Mouse (Mus musculus) c-Kit-positive CD71-positive TER-119-negative erythroid progenitor cells, embryonic 14.5 days (primary cell): Measurements from ENCODE around the gene Igf2bp2.
A peak's percentile ranks its signal among the peaks of the same experiment; 100 is the strongest.

ENCODE experiments used
- DNase-seq: peaks from one replicate; pipeline ENCODE4 v3.0.0-alpha.2; 2013; ENCODE audit warnings: low read depth

The Igf2bp2 gene

DNA sequence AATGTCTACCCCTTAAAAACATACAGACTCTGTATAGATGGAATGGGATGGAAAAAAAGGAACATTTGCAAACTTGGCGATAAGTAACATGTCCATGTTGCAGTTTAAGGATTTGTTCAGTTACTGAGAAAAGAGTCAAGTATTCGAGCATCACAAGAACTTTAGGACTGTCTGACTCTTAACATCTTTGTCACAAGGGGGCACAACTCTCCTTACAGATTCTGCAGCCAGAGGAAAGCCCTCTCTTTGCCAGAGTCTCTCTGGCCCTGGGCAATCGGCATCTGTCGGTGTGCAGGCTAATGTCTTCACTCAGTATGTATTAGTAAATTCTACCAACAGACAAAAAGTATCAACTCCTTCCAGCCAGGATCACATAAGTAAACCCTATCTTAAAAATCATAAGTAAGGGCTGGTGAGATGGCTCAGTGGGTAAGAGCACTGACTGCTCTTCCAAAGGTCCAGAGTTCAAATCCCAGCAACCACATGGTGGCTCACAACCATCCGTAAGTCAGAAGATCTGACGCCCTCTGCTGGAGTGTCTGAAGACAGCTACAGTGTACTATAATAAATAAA is 57.0 kb downstream of the Igf2bp2 start:
- DNase-seq = no peak

DNA sequence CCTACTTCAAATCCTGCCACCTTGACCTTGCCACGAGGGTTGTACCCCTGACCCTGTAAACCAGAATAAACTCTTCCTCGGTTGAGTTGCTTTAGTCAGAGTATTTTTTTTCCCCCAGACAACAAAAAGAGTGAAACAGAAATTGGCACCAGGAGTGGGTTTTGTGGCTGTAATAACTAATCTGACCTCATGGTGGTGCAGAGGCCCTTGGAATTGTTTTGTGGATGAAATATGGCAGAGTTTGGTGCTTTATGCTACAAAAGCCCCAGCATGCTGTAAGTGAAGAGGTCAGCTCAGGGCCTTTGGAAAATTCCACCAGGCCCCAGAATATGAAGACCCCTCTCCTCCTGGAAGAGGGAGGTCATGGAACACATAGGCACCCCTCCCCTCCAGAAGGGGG is 63.0 kb downstream of the Igf2bp2 start:
- no peak for DNase-seq

DNA sequence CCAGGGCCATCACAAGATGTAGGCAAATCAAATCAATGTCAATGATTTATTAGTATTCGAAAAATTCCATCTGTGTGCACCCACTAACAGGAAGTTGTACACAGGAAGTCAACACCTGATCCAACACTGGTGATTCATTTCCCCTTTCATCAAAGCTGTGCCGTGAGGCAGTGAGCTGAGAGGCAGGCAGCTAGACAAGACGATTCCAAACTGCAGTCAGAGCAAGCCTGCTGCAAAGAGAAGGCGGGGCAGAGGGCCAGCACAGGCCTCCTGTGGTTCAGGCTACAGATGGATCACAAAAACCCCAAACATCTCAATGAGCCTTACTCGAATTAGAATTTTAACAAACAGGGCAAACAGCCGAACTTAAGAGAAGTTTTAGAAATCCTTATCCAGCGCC is 65.4 kb downstream of the Igf2bp2 start:
- DNase-seq = no peak

GRCm38 (mm10) chr16:22095751-22096150 is 67.3 kb downstream of the Igf2bp2 start:
- DNase-seq = no peak

GRCm38 (mm10) chr16:22091255-22091783 is 71.8 kb downstream of the Igf2bp2 start:
- no peak for DNase-seq

- DNase-seq = no peak
Observed at GRCm38 (mm10) chr16:22085411-22085810, 77.7 kb downstream of the Igf2bp2 start.

DNA sequence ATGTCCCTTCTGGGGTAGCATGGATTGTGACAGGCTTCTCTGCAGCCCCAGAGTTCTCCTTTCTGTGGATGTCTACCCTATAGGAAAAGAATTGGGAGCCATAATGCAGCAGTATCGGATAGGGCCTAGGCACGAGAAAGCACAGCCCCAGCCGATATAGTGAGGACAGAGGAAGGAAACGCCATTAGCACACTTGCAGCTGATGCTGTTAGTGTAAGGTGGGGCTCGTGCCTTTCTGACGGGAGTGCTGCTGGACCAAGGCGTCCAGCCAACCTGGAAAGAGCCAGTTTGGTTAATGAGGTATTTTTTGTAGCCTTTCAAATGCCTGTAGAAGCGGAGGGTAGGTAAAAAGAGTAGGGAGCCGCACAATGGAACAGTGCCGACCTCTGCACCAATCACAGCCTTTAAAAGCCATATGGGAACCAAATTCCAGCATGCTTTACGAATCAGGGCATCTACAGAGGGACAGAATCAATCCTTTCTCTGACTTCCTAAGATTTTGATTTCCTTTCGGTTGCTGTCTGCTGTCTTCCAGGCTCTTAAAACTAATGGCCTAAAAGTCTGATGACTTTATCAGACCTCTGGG is 82.9 kb downstream of the Igf2bp2 start:
- no peak for DNase-seq

- no peak for DNase-seq
Observed at GRCm38 (mm10) chr16:22076620-22076941, 86.5 kb downstream of the Igf2bp2 start.

GRCm38 (mm10) chr16:22075829-22076619 is 87.1 kb downstream of the Igf2bp2 start:
- DNase-seq = no peak

DNA sequence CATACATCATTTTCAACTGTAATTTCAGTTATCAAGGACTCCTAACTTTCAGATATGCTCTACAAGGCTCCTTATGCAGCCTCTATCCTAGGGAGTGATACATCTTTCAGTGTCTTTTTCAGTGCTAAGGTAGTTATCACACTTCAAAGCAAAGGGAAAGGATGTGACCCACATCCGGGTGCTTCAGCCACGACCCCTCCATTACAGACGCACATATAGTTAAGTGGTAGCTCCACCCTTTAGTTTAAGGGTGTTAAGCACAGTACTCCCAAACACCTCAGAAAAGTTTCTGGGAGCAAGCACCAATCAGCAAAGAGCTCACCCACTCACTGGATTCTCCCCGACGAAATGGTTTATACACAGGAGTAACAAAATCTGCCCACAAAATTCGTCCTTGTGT is 88.0 kb downstream of the Igf2bp2 start:
- DNase-seq = no peak

DNA sequence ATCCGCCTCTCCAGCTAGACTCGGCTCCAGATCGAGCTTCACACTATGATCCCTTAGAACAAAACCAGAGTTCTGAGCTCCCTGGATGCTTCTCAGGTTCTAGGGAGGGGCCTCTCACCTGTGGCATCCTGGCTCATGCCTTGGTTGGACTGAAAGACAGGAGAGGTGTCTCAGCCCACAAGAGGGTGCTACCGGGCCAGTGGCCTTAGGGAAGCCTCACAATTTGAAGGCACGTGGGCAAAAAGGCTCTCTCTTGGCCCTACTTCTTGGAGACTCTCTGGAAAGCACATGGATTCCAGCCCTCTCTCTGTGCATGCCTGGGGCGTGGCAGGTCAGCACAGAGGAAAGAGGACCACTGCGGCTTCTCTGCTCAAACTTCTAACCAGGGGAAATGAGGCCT is 91.7 kb downstream of the Igf2bp2 start:
- no peak for DNase-seq

DNA sequence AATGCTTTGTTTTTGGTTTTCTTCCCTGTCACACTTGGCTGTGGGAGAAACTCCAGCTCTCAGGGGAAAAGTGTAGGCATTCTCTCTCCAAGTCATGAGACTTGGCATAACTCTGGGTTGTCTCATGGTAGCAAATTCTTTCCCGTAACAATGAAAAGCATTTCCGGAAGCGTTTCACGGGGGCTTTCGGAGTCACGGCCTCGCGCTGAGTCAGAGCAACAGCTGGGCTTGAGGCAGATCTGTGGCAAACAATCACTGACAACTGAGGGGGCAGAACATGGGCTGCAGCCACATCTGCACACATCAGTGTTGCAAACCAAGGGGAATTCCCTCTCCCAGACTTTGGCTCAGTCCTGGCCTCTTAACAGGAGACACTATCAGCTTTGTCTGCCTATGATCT is 95.7 kb downstream of the Igf2bp2 start:
- no peak for DNase-seq

DNA sequence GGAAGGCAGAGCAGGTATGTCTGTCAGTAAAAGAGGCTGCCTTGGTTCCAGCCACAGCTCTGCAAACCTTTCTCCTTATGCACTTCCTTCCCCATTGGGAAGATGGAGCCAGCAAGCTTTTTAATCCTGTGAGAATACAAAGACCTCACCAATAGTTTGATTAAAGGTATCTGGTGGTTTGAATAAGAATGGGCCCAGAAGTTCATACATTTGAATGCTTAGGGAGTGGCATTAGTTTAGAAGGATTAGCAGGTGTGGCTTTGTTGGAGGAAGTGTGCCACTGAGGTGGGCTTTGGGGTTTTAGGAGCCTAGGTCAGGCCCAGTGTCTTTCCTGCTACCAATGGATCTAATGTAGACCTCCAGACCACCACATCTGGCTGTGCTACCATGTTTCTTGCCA is 97.6 kb downstream of the Igf2bp2 start:
- no peak for DNase-seq

DNA sequence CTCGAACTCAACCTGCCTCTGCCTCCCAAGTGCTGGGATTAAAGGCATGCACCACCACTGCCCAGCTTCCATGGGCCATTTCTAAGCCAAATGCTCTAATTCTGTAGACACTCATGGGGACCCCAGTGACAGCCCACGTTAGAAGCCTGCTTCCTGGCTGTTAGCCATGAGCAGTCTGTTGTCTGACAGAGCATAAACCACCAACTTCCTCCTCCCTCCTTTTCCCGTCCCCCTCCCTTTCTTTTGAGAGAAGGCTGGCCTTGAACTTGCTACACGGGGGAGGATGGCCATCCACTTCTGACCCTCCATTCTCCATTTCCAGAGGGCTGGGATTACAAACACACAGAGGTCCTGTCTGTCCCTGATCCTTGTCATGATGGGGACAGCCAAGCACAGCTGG is 100.8 kb downstream of the Igf2bp2 start:
- no peak for DNase-seq

DNA sequence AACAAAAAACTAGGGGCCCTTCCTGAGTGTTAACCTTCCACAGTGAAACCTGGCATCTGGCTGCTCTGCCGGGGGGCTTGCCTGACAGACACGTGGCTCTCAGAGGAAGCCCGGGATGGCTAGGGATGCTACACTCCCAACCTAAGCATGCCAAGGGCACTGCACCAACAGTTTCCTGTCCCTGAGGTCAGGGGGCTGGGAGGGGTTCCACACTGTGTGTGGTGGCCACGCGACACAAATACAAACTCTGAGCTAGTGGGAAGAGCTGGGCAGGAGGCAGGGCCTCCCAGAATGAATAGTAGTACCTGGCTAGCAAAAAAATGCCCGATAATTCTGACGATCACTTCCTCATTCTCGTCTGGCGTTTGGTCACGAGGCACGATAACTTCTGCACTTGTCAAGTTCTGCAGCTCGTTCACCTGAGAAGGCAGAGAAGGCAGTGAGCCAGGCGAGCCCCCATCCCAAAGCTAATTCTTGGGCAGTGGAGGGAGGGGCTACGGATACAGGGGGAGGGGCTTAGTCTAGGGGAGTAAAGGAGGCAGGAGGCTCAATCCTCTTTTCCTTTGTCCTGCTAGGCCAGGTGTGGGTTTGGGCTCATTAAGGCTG is 101.4 kb downstream of the Igf2bp2 start:
- DNase-seq = no peak

- DNase-seq = no peak
Observed at GRCm38 (mm10) chr16:22060416-22060815, 102.7 kb downstream of the Igf2bp2 start.

DNA sequence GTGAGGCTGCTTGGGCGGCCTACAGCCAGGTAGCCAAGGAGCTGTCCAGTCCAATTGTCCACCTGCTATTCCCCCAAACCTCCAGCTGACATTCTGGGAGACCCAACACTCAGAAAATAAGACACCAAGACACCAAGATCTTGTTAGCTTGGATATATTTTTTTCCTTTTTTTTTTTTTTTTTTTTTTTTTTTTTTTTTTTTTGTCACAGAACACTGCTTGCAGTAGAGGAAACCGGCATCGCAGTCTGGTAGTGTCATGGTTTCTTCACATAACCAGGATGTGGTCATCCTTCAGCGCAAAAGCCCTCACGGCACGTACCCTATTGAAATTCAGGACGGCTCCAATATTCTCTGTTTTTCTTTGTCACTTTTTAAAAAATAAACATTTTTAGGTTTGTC is 104.2 kb downstream of the Igf2bp2 start:
- no peak for DNase-seq

DNA sequence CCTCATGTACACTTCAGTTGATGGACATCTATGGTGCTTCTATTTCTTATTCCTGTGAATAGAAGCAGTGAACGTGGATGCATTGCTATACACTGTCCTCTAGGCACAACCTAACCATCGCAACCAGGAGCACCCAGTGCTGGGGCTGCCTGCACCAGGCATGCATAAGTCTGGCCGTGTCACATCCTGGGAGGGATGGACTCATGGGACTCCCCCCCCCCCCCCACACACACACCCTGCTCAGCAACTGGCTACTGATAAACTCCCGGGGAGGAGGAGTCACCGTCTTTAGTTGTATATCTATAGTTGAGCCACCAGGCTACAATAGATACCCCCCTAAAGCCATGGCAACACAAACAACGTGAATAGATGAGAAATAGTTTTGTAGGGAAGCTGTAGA is 105.6 kb downstream of the Igf2bp2 start:
- peak; percentile 49 for DNase-seq

DNA sequence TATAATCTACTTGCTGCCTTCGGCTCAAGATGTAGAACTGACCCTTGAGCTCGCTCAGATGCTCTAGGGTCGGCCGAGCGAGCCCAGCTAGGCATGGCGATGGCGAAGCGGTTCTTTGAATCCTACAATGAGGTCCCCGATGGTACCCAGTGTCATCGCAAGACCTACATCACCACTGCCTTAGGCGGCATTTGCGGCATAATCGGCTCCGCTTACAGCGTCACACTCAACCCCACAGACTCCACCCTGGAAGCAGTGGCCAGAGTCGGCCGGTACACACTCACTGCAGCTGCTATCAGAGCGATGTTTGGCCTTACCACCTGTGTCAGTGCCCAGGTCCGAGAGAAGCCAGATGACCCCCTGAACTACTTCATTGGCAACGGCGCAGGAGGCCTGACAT is 109.7 kb downstream of the Igf2bp2 start:
- no peak for DNase-seq

DNA sequence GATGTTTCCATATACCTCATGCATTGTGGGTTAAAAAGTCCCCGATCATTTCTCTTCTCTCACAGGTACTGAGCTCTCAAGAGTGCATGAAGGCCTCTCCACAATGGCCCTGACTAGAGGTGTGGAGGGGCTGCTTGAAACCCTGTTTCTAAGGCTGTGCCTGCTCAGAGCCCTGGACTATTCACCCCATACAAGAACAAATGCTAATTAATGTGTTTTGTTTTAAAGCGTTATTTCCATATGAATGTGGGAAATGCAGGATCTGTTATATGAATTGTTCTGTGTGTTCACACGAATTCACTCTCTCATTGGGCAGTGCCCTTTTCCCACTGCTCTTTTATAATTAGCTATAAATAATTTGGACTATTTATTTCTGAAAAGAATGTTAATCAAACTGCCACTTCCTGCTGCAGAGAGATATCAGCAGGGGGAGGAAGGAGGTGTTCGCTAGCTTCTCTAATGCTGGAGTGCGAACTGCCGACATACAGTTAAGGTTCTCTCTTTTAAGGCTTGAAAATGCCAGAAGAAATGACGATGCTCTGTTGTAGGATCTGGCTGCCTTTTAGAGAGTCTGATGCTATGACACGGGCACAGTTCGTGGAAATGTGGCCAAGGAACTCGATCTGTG is 116.2 kb downstream of the Igf2bp2 start:
- DNase-seq = no peak

- no peak for DNase-seq
Observed at GRCm38 (mm10) chr16:22045930-22046329, 117.2 kb downstream of the Igf2bp2 start.

DNA sequence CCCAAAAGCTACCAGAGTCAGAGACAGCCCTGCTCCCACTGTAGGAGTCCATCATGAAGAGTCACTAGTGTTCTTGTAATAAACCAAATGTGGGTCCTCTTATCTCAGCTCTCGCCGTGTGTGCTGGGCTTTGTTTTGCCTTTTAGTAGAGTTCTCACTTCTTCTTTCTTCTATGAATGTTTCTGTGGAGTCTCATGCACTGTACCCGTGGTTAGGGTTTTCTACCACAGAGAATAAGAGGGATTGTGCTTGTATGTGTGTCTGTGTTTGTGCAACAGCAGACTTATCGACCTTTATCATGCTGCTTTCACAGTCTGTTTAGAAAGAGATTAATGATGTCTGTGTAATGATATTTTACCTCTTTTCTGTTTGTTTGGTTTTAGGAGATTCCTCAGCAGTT is 119.3 kb downstream of the Igf2bp2 start:
- no peak for DNase-seq

DNA sequence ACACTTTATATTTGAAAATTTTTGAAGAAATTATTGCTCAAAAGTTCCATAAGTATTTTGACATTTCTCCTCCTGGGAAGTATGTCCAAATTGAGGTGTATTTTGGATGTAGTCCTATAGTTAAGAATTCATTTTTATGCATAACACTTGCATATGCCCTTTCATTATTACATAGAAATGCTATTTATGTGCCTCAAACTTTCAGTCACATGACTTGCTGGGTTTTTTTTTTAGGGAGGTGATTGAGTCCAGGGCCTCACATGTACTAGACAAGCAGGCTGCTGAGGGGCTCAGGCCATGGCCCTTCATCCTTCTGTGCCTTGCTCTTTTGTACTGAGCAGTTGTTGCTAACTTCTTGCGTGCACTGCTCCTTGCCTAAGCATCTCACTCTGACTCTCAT is 123.1 kb downstream of the Igf2bp2 start:
- DNase-seq = no peak
